Mouse (Mus musculus) ES-E14 (cell line): ENCODE data around the gene Rims3.

Experiments used
- CHD2 ChIP-seq: IDR thresholded peaks from 2 replicates; pipeline ENCODE4 v1.6.1; 2014; ENCODE audit warnings: mild to moderate bottlenecking, low read depth, low read length, inconsistent platforms
- HCFC1 ChIP-seq: IDR thresholded peaks from 2 replicates; pipeline ENCODE4 v1.6.1; 2012; ENCODE audit warnings: low read length, inconsistent platforms, borderline replicate concordance; ENCODE audit not compliant: insufficient read depth
- MAFK ChIP-seq: IDR thresholded peaks from 2 replicates; pipeline ENCODE4 v1.6.1; 2014; ENCODE audit warnings: mild to moderate bottlenecking, low read depth, low read length, inconsistent platforms; ENCODE audit not compliant: insufficient read depth

GRCm38 (mm10) chr4:120913861-120914260, 59.2 kb downstream of the Rims3 start:
- TF ChIP-seq MAFK, result no peak
- TF ChIP-seq HCFC1, result no peak
- TF ChIP-seq CHD2, result no peak
